Mouse (Mus musculus) cerebellum, adult 2 months (tissue): Measurements from ENCODE around the gene Ccdc83. TPM values are rescaled to one million over a fixed set of nuclear protein-coding genes. Genes with fewer than 3 reads are reported as not detected.

Experiments
- DNase-seq, 2 experiments: peaks; one replicate each; pipeline ENCODE4 v3.0.0; 2021
- H3K27ac ChIP-seq: fragments of 200-500 bp; 2 replicates; pipeline ENCODE4 v1.5.1; 2012; ENCODE audit warnings: low read length, control low read depth, inconsistent platforms; ENCODE audit not compliant: insufficient read depth
- H3K27me3 ChIP-seq: fragments of 200-500 bp; 2 replicates; pipeline ENCODE4 v1.6.1; 2012; ENCODE audit warnings: inconsistent platforms, mild to moderate bottlenecking, low read length, moderate library complexity; ENCODE audit not compliant: control insufficient read depth, insufficient read depth
- H3K4me1 ChIP-seq: fragments of 200-500 bp; 2 replicates; pipeline ENCODE4 v1.6.1; 2011; ENCODE audit warnings: low read length; ENCODE audit not compliant: control insufficient read depth, insufficient read depth
- H3K4me3 ChIP-seq: fragments of 200-500 bp; replicated peaks from 2 replicates; pipeline ENCODE3; 2011; ENCODE audit warnings: mild to moderate bottlenecking, low read depth, low read length, control low read depth; ENCODE audit not compliant: insufficient read depth
- CTCF ChIP-seq: fragments of 200-500 bp; IDR thresholded peaks from 2 replicates; pipeline ENCODE4 v1.5.1; 2011; ENCODE audit warnings: low read depth, mild to moderate bottlenecking, control low read depth, low read length, moderate library complexity, borderline replicate concordance; ENCODE audit not compliant: insufficient read depth
- POLR2A ChIP-seq: fragments of 200-500 bp; IDR thresholded peaks from 2 replicates; pipeline ENCODE4 v1.6.1; 2011; ENCODE audit warnings: low read length, control low read depth, borderline replicate concordance; ENCODE audit not compliant: insufficient read depth
- WGBS: fragments of 180-500 bp; shearing (Covaris S2); methylation state at CpG from one replicate; pipeline ENCODE4 v1.1.7; 2018; 5-methylcytosine and 5-hydroxymethylcytosine counted together
- polyA plus RNA-seq: library from polyadenylated mRNA; depleted of rRNA; stranded (reverse); fragments of >200 nt; gene quantifications from 2 replicates; pipeline ENCODE4 v1.2.3, GENCODE M21; 2012

Ccdc83 gene
- polyA plus RNA-seq, 1 experiment: not detected

GRCm38 (mm10) chr7:90301942-90302646 lies 36.5 kb upstream of the Ccdc83 start, which contains the start of gene Sytl2:
Gene Sytl2 (plus strand): TSS chr7:90302252.
- H3K27ac ChIP-seq: peak within 1 kb of the TSS; percentile 73
- WGBS: 1% methylated on average over 43 of the region's 43 CpGs

GRCm38 (mm10) chr7:90291885-90292284 lies 26.3 kb upstream of the Ccdc83 start:
- no peak for TF ChIP-seq CTCF
- TF ChIP-seq POLR2A: no peak
- Histone ChIP-seq H3K27ac (no peak overlapping the region), H3K4me3 (no peak overlapping the region), H3K27me3 (no peaks in the 10 kb centered on the region), H3K4me1 (no peaks in the 10 kb centered on the region)
- DNase-seq: no peak
- 89% methylated on average over 6 of the region's 6 CpGs for WGBS

More at GRCm38 (mm10) chr7:90301942-90302646, 36.5 kb upstream of the Ccdc83 start, which contains the start of gene Sytl2:
- peak; percentile 67 to 70 for DNase-seq
- H3K27me3 ChIP-seq: no peaks in the 10 kb centered on the region
- H3K4me3 ChIP-seq: peak within 1 kb of the TSS; percentile 93
- TF ChIP-seq CTCF (peak; percentile 37; the same call in 1 of the 2 replicates), POLR2A (peak; percentile 32; the same call in 1 of the 2 replicates)
- no peaks in the 10 kb centered on the region; the same call in 1 of the 2 replicates for H3K4me1 ChIP-seq

GRCm38 (mm10) chr7:90284793-90285192 lies 19.2 kb upstream of the Ccdc83 start:
- H3K4me3 ChIP-seq: no peak overlapping the region
- no peaks in the 10 kb centered on the region for H3K27me3 ChIP-seq
- 65% methylated on average over 7 of the region's 7 CpGs for WGBS
- H3K27ac ChIP-seq: no peak overlapping the region
- DNase-seq: no peak
- no peak for TF ChIP-seq POLR2A
- TF ChIP-seq CTCF: no peak
- H3K4me1 ChIP-seq: no peaks in the 10 kb centered on the region

GRCm38 (mm10) chr7:90282786-90283185 lies 17.2 kb upstream of the Ccdc83 start:
- Histone ChIP-seq H3K27me3 (no peaks in the 10 kb centered on the region), H3K27ac (no peak overlapping the region), H3K4me1 (no peaks in the 10 kb centered on the region), H3K4me3 (no peak overlapping the region)
- TF ChIP-seq POLR2A (no peak), CTCF (no peak)
- 97% methylated on average over 1 of the region's 1 CpGs for WGBS
- DNase-seq: no peak

DNA sequence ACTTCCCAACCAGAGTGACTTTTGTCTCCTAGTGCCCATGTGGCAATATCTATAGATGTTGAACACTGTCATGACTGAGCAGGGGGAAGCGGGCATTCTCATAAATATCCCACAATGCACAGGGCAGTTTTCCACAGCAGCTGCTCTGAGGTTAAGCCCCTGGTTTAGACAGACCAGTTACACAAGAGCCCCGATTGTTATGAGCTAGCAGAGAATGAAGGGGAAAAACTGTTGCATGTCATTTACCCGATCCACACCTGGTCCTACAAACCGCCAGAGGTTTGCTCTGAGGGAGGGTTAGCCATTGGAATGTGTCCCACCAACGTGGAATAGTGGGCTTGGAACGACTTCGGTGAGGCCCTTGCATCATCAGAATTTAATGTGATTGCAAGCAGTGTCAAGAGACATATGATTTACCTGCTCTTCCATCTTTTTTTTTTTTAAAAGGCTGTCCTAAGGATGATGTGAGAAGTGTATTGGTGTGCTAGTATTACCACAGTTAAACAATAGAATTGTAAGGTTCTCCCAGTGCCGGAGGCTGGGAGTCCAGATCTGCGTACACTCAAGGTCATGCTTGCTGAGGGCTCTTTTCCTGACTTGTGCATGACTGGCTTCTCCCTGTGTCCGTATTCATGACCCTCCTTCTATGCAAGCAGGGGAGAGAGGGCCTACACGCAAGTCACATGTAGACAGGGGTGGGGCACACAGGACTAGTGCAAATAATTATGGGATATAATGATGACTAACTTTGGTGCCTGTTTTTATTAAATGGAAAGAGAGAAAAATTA lies 16.4 kb upstream of the Ccdc83 start:
- no peaks in the 10 kb centered on the region for H3K4me1 ChIP-seq

DNA sequence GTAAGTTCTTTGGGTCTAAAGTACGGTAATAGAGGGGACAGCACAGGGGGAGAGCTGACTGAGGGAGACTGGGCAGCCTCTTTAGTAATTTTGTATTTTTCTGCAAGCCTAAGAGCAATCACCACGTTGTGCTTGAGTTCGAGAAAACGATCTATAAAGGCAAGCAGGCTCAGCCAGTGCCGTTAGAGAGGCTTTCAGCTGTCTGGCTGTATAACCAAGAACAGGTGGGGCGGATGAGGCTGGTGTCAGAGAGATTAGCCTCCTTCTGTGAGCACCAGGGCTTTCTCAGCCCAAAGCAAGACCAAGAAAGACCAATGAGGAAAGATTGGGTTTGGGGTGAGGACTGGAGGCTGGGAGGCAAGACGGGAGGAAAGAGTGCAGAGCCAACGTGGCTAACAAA lies 15.3 kb upstream of the Ccdc83 start:
- WGBS: 64% methylated on average over 8 of the region's 8 CpGs

More for the DNA sequence above, 16.4 kb upstream of the Ccdc83 start:
- H3K4me3 ChIP-seq: no peak overlapping the region
- 87% methylated on average over 11 of the region's 11 CpGs for WGBS
- TF ChIP-seq CTCF (no peak), POLR2A (no peak)
- no peak overlapping the region for H3K27ac ChIP-seq
- H3K27me3 ChIP-seq: no peaks in the 10 kb centered on the region
- no peak for DNase-seq

GRCm38 (mm10) chr7:90280274-90280875 lies 14.8 kb upstream of the Ccdc83 start:
- no peak overlapping the region for H3K27ac ChIP-seq
- TF ChIP-seq POLR2A: no peak
- TF ChIP-seq CTCF: peak; percentile 66; the same call in 1 of the 2 replicates
- WGBS: 51% methylated on average over 11 of the region's 11 CpGs
- H3K4me1 ChIP-seq: no peaks in the 10 kb centered on the region
- H3K27me3 ChIP-seq: no peaks in the 10 kb centered on the region
- DNase-seq: peak; percentile 22 to 33
- no peak overlapping the region for H3K4me3 ChIP-seq

More for the DNA sequence above, 15.3 kb upstream of the Ccdc83 start:
- H3K4me1 ChIP-seq: no peaks in the 10 kb centered on the region
- no peak for TF ChIP-seq CTCF
- TF ChIP-seq POLR2A: no peak
- no peak overlapping the region for H3K27ac ChIP-seq
- no peak overlapping the region for H3K4me3 ChIP-seq
- H3K27me3 ChIP-seq: no peaks in the 10 kb centered on the region
- DNase-seq: no peak
